Mouse (Mus musculus): ENCODE measurements at regions not wholly inside any gene's neighbourhood (a gene's known extent, or its start where the extent isn't known, plus 50 kb on each side); places are given as distances from the start of the nearest gene placed in this dataset.

GRCm38 (mm10) chr17:75815997-75816626 lies 264.4 kb upstream of the Fam98a start:
- no peak for TF ChIP-seq CTCF (IDR thresholded peaks at IDR 0.05; ENCODE audit: low read depth)
- no peak for TF ChIP-seq EP300 (IDR thresholded peaks at IDR 0.05; ENCODE audit: low read depth)
